Mouse (Mus musculus): Measurements from ENCODE around the gene Itpripl2.

DNA sequence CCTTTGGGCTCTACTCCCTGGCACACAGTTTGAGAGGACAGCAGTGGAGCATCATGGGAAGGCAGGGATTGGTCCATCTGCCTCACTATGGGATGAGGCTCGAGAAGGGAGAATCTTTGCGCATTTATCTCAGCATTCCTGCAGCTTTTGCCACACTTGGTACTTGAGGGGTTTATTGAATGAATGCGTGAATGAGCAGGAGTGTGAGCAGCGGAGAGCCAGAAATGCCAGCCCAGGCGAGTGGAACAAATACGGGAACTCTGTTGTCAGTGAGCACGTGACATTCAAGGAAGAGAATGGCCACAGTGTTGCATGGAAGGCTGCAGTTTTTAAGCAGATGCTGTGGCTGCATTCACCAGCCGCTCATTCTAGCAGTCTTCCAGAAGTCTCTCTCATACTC lies 10.6 kb upstream of the Itpripl2 start:
- TF ChIP-seq CTCF (IDR thresholded peaks at IDR 0.05) (no peak), EP300 (IDR thresholded peaks at IDR 0.05) (no peak)

All from lung, postnatal 0 days (tissue).